Mouse (Mus musculus) activated CD4-positive, CD25-positive, alpha-beta regulatory T cell, adult 4 months (primary cell): ENCODE measurements around the gene Gab1. TPM values are rescaled to one million over a fixed set of nuclear protein-coding genes. Genes with fewer than 3 reads are reported as not detected.

Source experiments
- ATAC-seq: one replicate; pipeline ENCODE4 v1.8.0; 2017
- polyA plus RNA-seq, 2 experiments: library from polyadenylated mRNA; unstranded; fragments of 100-300 nt; shearing (Covaris generic); gene quantifications; one replicate each; pipeline ENCODE4 v1.2.1; 2017

The Gab1 gene
- polyA plus RNA-seq, 2 experiments from 2014 or later, result 0.15 TPM; not detected in 1

- ATAC-seq, result no peak
Measured at GRCm38 (mm10) chr8:80807807-80808505, 72.4 kb downstream of the Gab1 start.

- ATAC-seq, result no peak
Measured at GRCm38 (mm10) chr8:80804066-80804619, 76.2 kb downstream of the Gab1 start.

GRCm38 (mm10) chr8:80798778-80799177 lies 81.5 kb downstream of the Gab1 start:
- ATAC-seq, result no peak

- no peak for ATAC-seq
Measured at GRCm38 (mm10) chr8:80798198-80798777, 82.0 kb downstream of the Gab1 start.

GRCm38 (mm10) chr8:80796070-80796469 lies 84.2 kb downstream of the Gab1 start:
- ATAC-seq, result no peak

GRCm38 (mm10) chr8:80794585-80795509 lies 85.5 kb downstream of the Gab1 start:
- no peak for ATAC-seq

- no peak for ATAC-seq
Measured at GRCm38 (mm10) chr8:80793791-80794515, 86.4 kb downstream of the Gab1 start.

GRCm38 (mm10) chr8:80792214-80792613 lies 88.1 kb downstream of the Gab1 start:
- no peak for ATAC-seq

GRCm38 (mm10) chr8:80789324-80789723 lies 91.0 kb downstream of the Gab1 start:
- no peak for ATAC-seq

- no peak for ATAC-seq
Measured at GRCm38 (mm10) chr8:80784559-80784958, 95.8 kb downstream of the Gab1 start.

- ATAC-seq, result no peak
Measured at GRCm38 (mm10) chr8:80783271-80783670, 97.0 kb downstream of the Gab1 start.

- ATAC-seq, result no peak
Measured at GRCm38 (mm10) chr8:80781338-80781737, 99.0 kb downstream of the Gab1 start.

- ATAC-seq, result no peak
Measured at GRCm38 (mm10) chr8:80780271-80780670, 100.0 kb downstream of the Gab1 start.

- no peak for ATAC-seq
Measured at GRCm38 (mm10) chr8:80776436-80776835, 103.9 kb downstream of the Gab1 start.

GRCm38 (mm10) chr8:80772732-80773460 lies 107.4 kb downstream of the Gab1 start:
- ATAC-seq, result no peak

- no peak for ATAC-seq
Measured at GRCm38 (mm10) chr8:80768451-80768850, 111.9 kb downstream of the Gab1 start.

- peak; percentile 54 for ATAC-seq
Measured at GRCm38 (mm10) chr8:80753017-80753715, 127.2 kb downstream of the Gab1 start.

- no peak for ATAC-seq
Measured at GRCm38 (mm10) chr8:80752429-80752828, 127.9 kb downstream of the Gab1 start.

- ATAC-seq, result no peak
Measured at GRCm38 (mm10) chr8:80749091-80749490, 131.2 kb downstream of the Gab1 start.

GRCm38 (mm10) chr8:80739932-80740331 lies 140.4 kb downstream of the Gab1 start:
- ATAC-seq, result peak; percentile 24
